Mouse (Mus musculus) liver, adult 2 months (tissue): ENCODE data around the gene Clasrp. TPM values are rescaled to one million over a fixed set of nuclear protein-coding genes. Genes with fewer than 3 reads are reported as not detected.

Experiments used
- DNase-seq: peaks from one replicate; pipeline ENCODE4 v3.0.0-alpha.2; 2011; ENCODE audit warnings: low read depth, low spot score; ENCODE audit errors: extremely low read depth
- H3K27ac ChIP-seq: fragments of 200-500 bp; replicated peaks from 2 replicates; pipeline ENCODE4 v1.5.1; 2012; ENCODE audit warnings: low read depth, mild to moderate bottlenecking, control low read depth, inconsistent platforms, low read length; ENCODE audit not compliant: insufficient read depth
- H3K27me3 ChIP-seq: fragments of 200-500 bp; 2 replicates; pipeline ENCODE4 v1.6.1; 2012; ENCODE audit warnings: mild to moderate bottlenecking, moderate library complexity, low read length, inconsistent platforms; ENCODE audit not compliant: control insufficient read depth, insufficient read depth
- H3K36me3 ChIP-seq: fragments of 200-500 bp; 2 replicates; pipeline ENCODE4 v1.6.1; 2012; ENCODE audit warnings: low read length, inconsistent platforms; ENCODE audit not compliant: control insufficient read depth, insufficient read depth
- H3K4me1 ChIP-seq: fragments of 200-500 bp; 2 replicates; pipeline ENCODE4 v1.6.1; 2011; ENCODE audit warnings: low read length; ENCODE audit not compliant: control insufficient read depth, insufficient read depth
- H3K4me3 ChIP-seq: fragments of 200-500 bp; 2 replicates; pipeline ENCODE4 v1.5.1; 2011; ENCODE audit warnings: low read depth, mild to moderate bottlenecking, control low read depth, low read length, moderate library complexity; ENCODE audit not compliant: insufficient read depth
- H3K79me2 ChIP-seq: fragments of 200-500 bp; 2 replicates; pipeline ENCODE4 v1.6.1; 2012; ENCODE audit warnings: inconsistent platforms, mild to moderate bottlenecking, low read length, moderate library complexity; ENCODE audit not compliant: control insufficient read depth, insufficient read depth
- H3K9ac ChIP-seq: fragments of 200-500 bp; 2 replicates; pipeline ENCODE4 v1.6.1; 2012; ENCODE audit warnings: low read depth, mild to moderate bottlenecking, control low read depth, inconsistent platforms, low read length
- CTCF ChIP-seq: fragments of 200-500 bp; IDR thresholded peaks from 2 replicates; pipeline ENCODE4 v1.5.1; 2011; ENCODE audit warnings: low read depth, low read length, control low read depth
- POLR2A ChIP-seq: fragments of 200-500 bp; IDR thresholded peaks from 2 replicates; pipeline ENCODE4 v1.6.1; 2011; ENCODE audit warnings: low read length, control low read depth; ENCODE audit not compliant: insufficient read depth; ENCODE audit errors: extremely low read depth
- WGBS: fragments of 180-500 bp; shearing (Covaris S2); methylation state at CpG from one replicate; pipeline ENCODE4 v1.1.7; 2018; 5-methylcytosine and 5-hydroxymethylcytosine counted together
- polyA plus RNA-seq: library from polyadenylated mRNA; depleted of rRNA; stranded (reverse); fragments of >200 nt; gene quantifications from 2 replicates; pipeline ENCODE4 v1.2.3, GENCODE M21; 2012
- total RNA-seq: library from RNA; depleted of rRNA; stranded (reverse); fragments of >200 nt; gene quantifications from 2 replicates; pipeline ENCODE4 v1.2.3, GENCODE M21; 2014

Gene Clasrp
- total and polyA plus RNA-seq, 2 experiments: 5.3 to 24.8 TPM

- Histone ChIP-seq H3K9ac (peak overlapping the region; percentile 97), H3K79me2 (peaks cover 49% of the 10 kb centered on the region), H3K27ac (peak overlapping the region; percentile 81), H3K27me3 (no peaks in the 10 kb centered on the region), H3K36me3 (peaks cover 5% of the 10 kb centered on the region; the same call in 1 of the 2 replicates), H3K4me1 (peaks cover 26% of the 10 kb centered on the region), H3K4me3 (peak overlapping the region; percentile 95)
- peak; percentile 72 for DNase-seq
- WGBS: 2% methylated on average over 11 of the region's 11 CpGs
- TF ChIP-seq CTCF: no peak
- TF ChIP-seq POLR2A: no peak
Measured at GRCm38 (mm10) chr7:19560491-19561260, 43.6 kb downstream of the Clasrp start.

DNA sequence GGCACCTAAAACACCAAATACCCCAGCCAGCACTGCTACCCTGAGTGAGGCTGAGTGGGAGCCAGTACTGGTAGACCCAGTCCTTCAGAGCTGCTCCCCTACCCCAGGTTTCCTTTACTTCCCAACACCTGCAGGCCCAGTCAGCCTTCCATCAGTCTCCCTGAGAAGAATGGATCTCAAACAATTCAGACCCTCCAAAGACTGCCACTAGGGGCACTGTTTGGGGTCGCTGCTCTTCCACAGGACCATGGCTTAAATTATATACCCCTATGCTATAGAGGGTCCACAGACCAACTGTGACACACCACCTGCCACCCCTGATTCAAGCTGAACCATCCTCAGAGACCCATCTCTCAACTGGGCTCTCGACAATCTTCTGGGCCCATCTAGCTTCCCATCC, 45.3 kb downstream of the Clasrp start:
- peaks cover 60% of the 10 kb centered on the region for H3K79me2 ChIP-seq
- no peak overlapping the region for H3K27ac ChIP-seq
- 0 out of 2 replicates have a peak, but pooled peaks cover 2% of the 10 kb centered on the region for H3K36me3 ChIP-seq
- H3K9ac ChIP-seq: no peak overlapping the region
- H3K4me3 ChIP-seq: no peak overlapping the region
- TF ChIP-seq POLR2A (no peak), CTCF (peak; percentile 43; the same call in 1 of the 2 replicates)
- H3K27me3 ChIP-seq: no peaks in the 10 kb centered on the region
- WGBS: 67% methylated on average over 2 of the region's 2 CpGs
- no peak for DNase-seq
- H3K4me1 ChIP-seq: peaks cover 30% of the 10 kb centered on the region

- Histone ChIP-seq H3K27me3 (no peaks in the 10 kb centered on the region), H3K9ac (no peak overlapping the region), H3K27ac (no peak overlapping the region), H3K36me3 (0 out of 2 replicates have a peak, but pooled peaks cover 2% of the 10 kb centered on the region), H3K4me3 (no peak overlapping the region), H3K4me1 (peaks cover 33% of the 10 kb centered on the region), H3K79me2 (peaks cover 64% of the 10 kb centered on the region)
- no peak for DNase-seq
- TF ChIP-seq POLR2A: no peak
- no peak for TF ChIP-seq CTCF
- WGBS: 92% methylated on average over 6 of the region's 6 CpGs
Measured at GRCm38 (mm10) chr7:19557982-19558900, 46.0 kb downstream of the Clasrp start.

- H3K9ac ChIP-seq: no peak overlapping the region
- H3K4me3 ChIP-seq: no peak overlapping the region
- H3K36me3 ChIP-seq: 0 out of 2 replicates have a peak, but pooled peaks cover 2% of the 10 kb centered on the region
- H3K27me3 ChIP-seq: no peaks in the 10 kb centered on the region
- DNase-seq: peak; percentile 41
- TF ChIP-seq CTCF (no peak), POLR2A (no peak)
- peaks cover 65% of the 10 kb centered on the region for H3K79me2 ChIP-seq
- 25% methylated on average over 2 of the region's 2 CpGs for WGBS
- peaks cover 43% of the 10 kb centered on the region for H3K4me1 ChIP-seq
- H3K27ac ChIP-seq: no peak overlapping the region
Measured at GRCm38 (mm10) chr7:19557086-19557485, 47.2 kb downstream of the Clasrp start.

- WGBS: 94% methylated on average over 1 of the region's 1 CpGs
- no peak overlapping the region for H3K9ac ChIP-seq
- no peak overlapping the region for H3K27ac ChIP-seq
- 0 out of 2 replicates have a peak, but pooled peaks cover 2% of the 10 kb centered on the region for H3K36me3 ChIP-seq
- peaks cover 41% of the 10 kb centered on the region for H3K4me1 ChIP-seq
- TF ChIP-seq POLR2A (no peak), CTCF (no peak)
- peaks cover 76% of the 10 kb centered on the region for H3K79me2 ChIP-seq
- H3K27me3 ChIP-seq: no peaks in the 10 kb centered on the region
- no peak overlapping the region for H3K4me3 ChIP-seq
- no peak for DNase-seq
Measured at GRCm38 (mm10) chr7:19554168-19554567, 50.1 kb downstream of the Clasrp start.
